ENCODE assay signal across 15 mouse cellular contexts in the genomic region with DNA sequence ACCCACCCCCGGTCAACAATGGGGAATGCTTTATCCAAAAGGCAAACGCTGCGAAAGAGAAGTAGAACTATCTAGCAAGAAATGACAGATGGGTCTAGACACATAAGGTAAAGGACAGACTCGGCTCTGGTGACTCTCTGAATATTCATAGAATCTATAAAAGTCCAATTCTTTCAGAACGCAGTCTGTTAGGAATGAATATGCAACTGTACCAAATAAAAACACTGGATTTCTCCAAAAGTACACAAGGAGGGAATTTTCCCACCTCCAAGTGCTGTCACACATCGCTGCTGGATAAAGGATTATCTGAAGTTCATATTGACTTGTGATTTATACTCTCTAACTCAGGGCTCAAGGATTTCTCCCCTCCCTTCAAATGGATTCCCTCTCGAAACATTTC.
"Had no signal": no experiment of that assay in that cellular context is flagged by ENCODE, and none has a peak within 500 bp of the region (broad histone marks: within the 10 kb centered on the region; RNA-seq: fewer than 3 reads in every experiment).

No protein-coding gene starts in this region.

- H3K9me3 ChIP-seq: lung, embryonic 15.5 days; midbrain, embryonic 13.5 days; neural tube, embryonic 13.5 days; neural tube, embryonic 15.5 days; stomach, embryonic 15.5 days had no signal

- H3K9ac ChIP-seq: liver, embryonic 14.5 days; lung, embryonic 15.5 days; midbrain, embryonic 13.5 days; neural tube, embryonic 13.5 days; neural tube, embryonic 15.5 days; stomach, embryonic 15.5 days had no signal

- H3K36me3 ChIP-seq: lung, embryonic 15.5 days; midbrain, embryonic 13.5 days; neural tube, embryonic 13.5 days; neural tube, embryonic 15.5 days; stomach, embryonic 15.5 days had no signal

- ATAC-seq: midbrain, embryonic 13.5 days; midbrain, embryonic 16.5 days had no signal

- H3K4me2 ChIP-seq: lung, embryonic 15.5 days; midbrain, embryonic 11.5 days; midbrain, embryonic 13.5 days; neural tube, embryonic 13.5 days; neural tube, embryonic 15.5 days; stomach, embryonic 15.5 days had no signal

- H3K4me3 ChIP-seq: lung, embryonic 15.5 days; midbrain, embryonic 13.5 days; myocyte; neural tube, embryonic 13.5 days; neural tube, embryonic 15.5 days; stomach, embryonic 15.5 days had no signal

- H3K4me1 ChIP-seq: stomach, embryonic 15.5 days had no signal

- H3K27ac ChIP-seq: liver, embryonic 14.5 days; lung, embryonic 15.5 days; midbrain, embryonic 13.5 days; neural tube, embryonic 13.5 days; neural tube, embryonic 15.5 days had no signal

- DNase-seq: lung, adult 18-20 months; right cerebral cortex, adult 18-20 months; right cerebral cortex, postnatal 14 days; thymus, adult 2 months; thymus, postnatal 25 days; thymus, postnatal 4 days had no signal

- H3K27me3 ChIP-seq: lung, embryonic 15.5 days; midbrain, embryonic 13.5 days; neural tube, embryonic 13.5 days; neural tube, embryonic 15.5 days; stomach, embryonic 15.5 days had no signal
